7 mouse cellular contexts compared by ENCODE assay signal in genomic region chr15:98895635-98896589, GRCm38 (mm10). TPM values are rescaled to one million over a fixed set of nuclear protein-coding genes. Genes with fewer than 3 reads are reported as not detected.
A peak's percentile ranks its signal among the peaks of the same experiment; 100 is the strongest.
DNase-seq lines count a peak whose midpoint lies in the region; ATAC-seq and TF ChIP-seq lines count a peak whose summit lies in the region.

No protein-coding gene starts in this region.

- peaks cover 78% of the 10 kb centered on the region for H3K27me3 ChIP-seq in G1E (ENCODE audit: insufficient read depth, low read length)
- H3K27me3 ChIP-seq in heart, adult 2 months (ENCODE audit: control insufficient read depth, insufficient read depth, low read length): peaks cover 5% of the 10 kb centered on the region

- TF ChIP-seq EP300 in heart, adult 2 months (IDR thresholded peaks at IDR 0.05; ENCODE audit: insufficient read depth, low read depth, low read length): no peak

- no peaks in the 10 kb centered on the region for H3K36me3 ChIP-seq in G1E (replicated peaks)
- H3K36me3 ChIP-seq in heart, adult 2 months (ENCODE audit: control insufficient read depth, insufficient read depth, low read length): no peaks in the 10 kb centered on the region

- ATAC-seq in G1E (ENCODE audit: extremely low read depth, insufficient number of reproducible peaks, low FRiP score, poor library complexity, severe bottlenecking): no peak
- no peak for ATAC-seq in megakaryocyte progenitor cell, adult 5-6 weeks (replicated peaks; ENCODE audit: poor library complexity)

- intact Hi-C loops in heart, adult 2 months (cut with DNase I): no loop called here

- TF ChIP-seq CTCF in G1E (IDR thresholded peaks at IDR 0.05; ENCODE audit: low read depth, low read length): no peak
- no peak for TF ChIP-seq CTCF in heart, adult 2 months (IDR thresholded peaks at IDR 0.05)

- WGBS in heart, adult 2 months: 13% methylated on average over 41 of the region's 41 CpGs

- no peak for DNase-seq in G1E (ENCODE audit: low spot score)
- peak; percentile 83 for DNase-seq in adrenal gland, adult 2 months
- DNase-seq in heart, adult 2 months: peak; percentile 54 to 56
- peak; percentile 68 for DNase-seq in kidney, postnatal 10 days
- DNase-seq in mesoderm, embryonic 11.5 days (ENCODE audit: low read depth, low spot score): peak; percentile 58
- no peak for DNase-seq in frontal cortex, postnatal 10 days (ENCODE audit: low spot score in 2 of 2)

- H3K4me1 ChIP-seq in G1E (ENCODE audit: insufficient read depth, low read depth, low read length): peaks cover 51% of the 10 kb centered on the region
- peaks cover 10% of the 10 kb centered on the region for H3K4me1 ChIP-seq in heart, adult 2 months (ENCODE audit: control insufficient read depth, insufficient read depth, low read length)

- H3K79me2 ChIP-seq in heart, adult 2 months (replicated peaks; ENCODE audit: control insufficient read depth, insufficient read depth, low read length): no peaks in the 10 kb centered on the region

- peak overlapping the region; percentile 72 for H3K9ac ChIP-seq in heart, adult 2 months (ENCODE audit: low read depth, low read length)

- peaks cover 7% of the 10 kb centered on the region for H3K9me3 ChIP-seq in G1E (replicated peaks)

- H3K4me3 ChIP-seq in G1E (ENCODE audit: low read depth, low read length): peak overlapping the region; percentile 45; the same call in 1 of the 2 replicates
- H3K4me3 ChIP-seq in heart, adult 2 months: peak overlapping the region; percentile 45

- no peak for TF ChIP-seq POLR2A in heart, adult 2 months (IDR thresholded peaks at IDR 0.05; ENCODE audit: insufficient read depth, low read depth, low read length)

- H3K27ac ChIP-seq in heart, adult 2 months: peak overlapping the region; percentile 47

RNA-seq across cellular contexts. Expression of gene Rhebl1, which starts 1.6 kb away (rescaled TPM):
- 5.2 and 8.4 TPM in 2 replicates for total RNA-seq in G1E (2014; fragmentation: Nextera tagmentation)
- total RNA-seq in G1E (2017): 7.8 and 8.0 TPM in 2 replicates
- 2.7 and 2.9 TPM in 2 replicates for polyA plus RNA-seq in G1E (2012)
- 1 to 10 TPM in 1 of 2 experiments, under 1 TPM in 1; 0.69 to 3.6 TPM for total RNA-seq in adrenal gland, adult 2 months (2021)
- 1.3 and 2.0 TPM in 2 replicates for polyA plus RNA-seq in adrenal gland, adult 2 months (2012; rRNA removed)
- total RNA-seq in heart, adult 2 months (2021): 1 to 10 TPM; 1.6 to 2.3 TPM
- 3.7 and 4.4 TPM in 2 replicates for polyA plus RNA-seq in heart, adult 2 months (2012; rRNA removed)
- total RNA-seq in megakaryocyte progenitor cell, adult 5-6 weeks (2015): 10.7 and 17.8 TPM in 2 replicates
- total RNA-seq in megakaryocyte progenitor cell, adult 5-6 weeks (2017): 5.4 and 7.9 TPM in 2 replicates

RNA-seq across cellular contexts. Expression of gene Dhh, which starts 2.4 kb away (rescaled TPM):
- not detected in 2 replicates for total RNA-seq in G1E (2014; fragmentation: Nextera tagmentation)
- total RNA-seq in G1E (2017): 0.05 and 0.06 TPM in 2 replicates
- polyA plus RNA-seq in G1E (2012): not detected in 2 replicates
- total RNA-seq in adrenal gland, adult 2 months (2021): 1 to 10 TPM; 2.3 to 3.5 TPM
- polyA plus RNA-seq in adrenal gland, adult 2 months (2012; rRNA removed): 3.1 and 3.8 TPM in 2 replicates
- 1 to 10 TPM in 1 of 2 experiments, under 1 TPM in 1; 0.73 to 1.5 TPM for total RNA-seq in heart, adult 2 months (2021)
- polyA plus RNA-seq in heart, adult 2 months (2012; rRNA removed): 0.94 and 1.8 TPM in 2 replicates
- total RNA-seq in megakaryocyte progenitor cell, adult 5-6 weeks (2015): not detected in 2 replicates
- not detected in 2 replicates for total RNA-seq in megakaryocyte progenitor cell, adult 5-6 weeks (2017)

RNA-seq across cellular contexts. Expression of gene Lmbr1l, which starts 22.1 kb away (rescaled TPM):
- total RNA-seq in G1E (2014; fragmentation: Nextera tagmentation) (10.9 and 17.1 TPM in 2 replicates), G1E (2017) (4.5 and 7.4 TPM in 2 replicates)
- 9.6 and 9.7 TPM in 2 replicates for polyA plus RNA-seq in G1E (2012)
- total RNA-seq in adrenal gland, adult 2 months (2021): 10 to 100 TPM; 11.5 to 14.2 TPM
- polyA plus RNA-seq in adrenal gland, adult 2 months (2012; rRNA removed): 36.3 and 58.5 TPM in 2 replicates
- total RNA-seq in heart, adult 2 months (2021): 10 to 100 TPM in 1 of 2 experiments, 1 to 10 TPM in 1; 7.1 to 11.1 TPM
- polyA plus RNA-seq in heart, adult 2 months (2012; rRNA removed): 23.2 and 25.0 TPM in 2 replicates
- 5.2 and 5.6 TPM in 2 replicates for total RNA-seq in megakaryocyte progenitor cell, adult 5-6 weeks (2015)
- 3.8 and 9.4 TPM in 2 replicates for total RNA-seq in megakaryocyte progenitor cell, adult 5-6 weeks (2017)

RNA-seq across cellular contexts. Expression of gene Kmt2d, which starts 24.9 kb away (rescaled TPM):
- total RNA-seq in G1E (2014; fragmentation: Nextera tagmentation) (141 and 150 TPM in 2 replicates), G1E (2017) (22.1 and 27.0 TPM in 2 replicates)
- polyA plus RNA-seq in G1E (2012): 42.8 and 57.8 TPM in 2 replicates
- total RNA-seq in adrenal gland, adult 2 months (2021): 10 to 100 TPM; 36.8 to 58.2 TPM
- polyA plus RNA-seq in adrenal gland, adult 2 months (2012; rRNA removed): 21.0 and 22.3 TPM in 2 replicates
- total RNA-seq in heart, adult 2 months (2021): 10 to 100 TPM; 51.3 to 56.5 TPM
- 17.1 and 17.7 TPM in 2 replicates for polyA plus RNA-seq in heart, adult 2 months (2012; rRNA removed)
- total RNA-seq in megakaryocyte progenitor cell, adult 5-6 weeks (2015): 38.5 and 43.3 TPM in 2 replicates
- 18.6 and 29.0 TPM in 2 replicates for total RNA-seq in megakaryocyte progenitor cell, adult 5-6 weeks (2017)

RNA-seq across cellular contexts. Expression of gene Tuba1b, which starts 38.5 kb away (rescaled TPM):
- total RNA-seq in G1E (2014; fragmentation: Nextera tagmentation) (1,654 and 1,866 TPM in 2 replicates), G1E (2017) (717 and 929 TPM in 2 replicates)
- 255 and 384 TPM in 2 replicates for polyA plus RNA-seq in G1E (2012)
- total RNA-seq in adrenal gland, adult 2 months (2021): 100 to 1,000 TPM; 235 to 261 TPM
- polyA plus RNA-seq in adrenal gland, adult 2 months (2012; rRNA removed): 616 and 725 TPM in 2 replicates
- 100 to 1,000 TPM; 129 to 144 TPM for total RNA-seq in heart, adult 2 months (2021)
- 534 and 728 TPM in 2 replicates for polyA plus RNA-seq in heart, adult 2 months (2012; rRNA removed)
- 2,787 and 2,962 TPM in 2 replicates for total RNA-seq in megakaryocyte progenitor cell, adult 5-6 weeks (2015)
- 767 and 827 TPM in 2 replicates for total RNA-seq in megakaryocyte progenitor cell, adult 5-6 weeks (2017)

Comparison
In these comparisons a context has a peak if more than half of its experiments do, and no peak if none do; other contexts are left out.
1. DNase-seq: peak in adrenal gland, adult 2 months (single experiment), heart, adult 2 months (2 of 2), kidney, postnatal 10 days (single experiment) and mesoderm, embryonic 11.5 days (single experiment); none in G1E (single experiment) and frontal cortex, postnatal 10 days (0 of 2).